Comparison of ENCODE assay signal across 8 mouse cellular contexts in the genomic region with DNA sequence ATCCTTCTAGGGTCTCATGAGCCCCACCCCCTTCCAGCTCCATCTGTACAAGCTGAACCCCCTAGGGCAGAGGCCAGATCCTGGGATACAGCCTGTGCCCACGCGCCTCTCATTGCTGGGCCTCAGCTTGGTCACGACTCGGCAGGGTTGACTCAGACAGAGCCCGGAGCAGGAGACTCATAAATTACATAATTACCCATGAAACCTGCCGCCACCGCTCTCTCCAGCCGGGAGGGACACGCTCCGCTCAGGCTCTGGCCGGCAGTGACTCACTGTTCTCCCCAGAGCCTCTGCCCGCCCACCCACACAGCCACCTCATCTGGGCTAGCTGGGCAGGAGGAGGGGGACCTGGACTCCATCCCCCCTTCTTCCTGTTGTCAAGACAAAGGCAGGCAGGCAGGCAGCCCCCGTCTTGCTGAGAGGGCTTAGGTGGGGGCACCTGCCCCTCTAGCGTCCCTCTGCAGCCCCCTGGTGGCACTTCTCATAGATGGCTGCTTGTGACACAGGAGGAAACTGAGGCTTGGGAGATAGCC.
DNase-seq lines count a peak whose midpoint lies in the region; ATAC-seq lines count a peak whose summit lies in the region.

No protein-coding gene starts in this region.

- peak overlapping the region; percentile 59; the same call in 1 of the 2 replicates for H3K9ac ChIP-seq in embryonic facial prominence, embryonic 13.5 days

- peak; percentile 43; the same call in 1 of the 2 replicates for ATAC-seq in embryonic facial prominence, embryonic 13.5 days (ENCODE audit: insufficient number of reproducible peaks, insufficient read depth, low FRiP score, low TSS enrichment, low read depth)
- no peak for ATAC-seq in monocyte, adult 5-6 weeks (replicated peaks; ENCODE audit: insufficient number of reproducible peaks, low FRiP score, low TSS enrichment, poor library complexity, severe bottlenecking)

- 0 out of 2 replicates have a peak, but pooled peaks cover 4% of the 10 kb centered on the region for H3K36me3 ChIP-seq in embryonic facial prominence, embryonic 13.5 days
- peaks cover 15% of the 10 kb centered on the region; the same call in 1 of the 2 replicates for H3K36me3 ChIP-seq in heart, embryonic 10.5 days

- peak overlapping the region; percentile 27 for H3K4me3 ChIP-seq in embryonic facial prominence, embryonic 13.5 days
- H3K4me3 ChIP-seq in heart, embryonic 10.5 days = peak overlapping the region; percentile 46

- H3K27ac ChIP-seq in embryonic facial prominence, embryonic 13.5 days = peak overlapping the region; percentile 40; the same call in 1 of the 2 replicates
- peak overlapping the region; percentile 80 for H3K27ac ChIP-seq in heart, embryonic 10.5 days

- H3K27me3 ChIP-seq in embryonic facial prominence, embryonic 13.5 days = peaks cover 5% of the 10 kb centered on the region; the same call in 1 of the 2 replicates
- no peaks in the 10 kb centered on the region for H3K27me3 ChIP-seq in heart, embryonic 10.5 days (ENCODE audit: insufficient read depth, poor library complexity, severe bottlenecking)

- no peaks in the 10 kb centered on the region for H3K9me3 ChIP-seq in embryonic facial prominence, embryonic 13.5 days
- no peaks in the 10 kb centered on the region for H3K9me3 ChIP-seq in heart, embryonic 10.5 days

- H3K4me2 ChIP-seq in embryonic facial prominence, embryonic 13.5 days = peak overlapping the region; percentile 54

- H3K4me1 ChIP-seq in embryonic facial prominence, embryonic 13.5 days = peaks cover 38% of the 10 kb centered on the region
- H3K4me1 ChIP-seq in heart, embryonic 10.5 days = peaks cover 36% of the 10 kb centered on the region

- WGBS in embryonic facial prominence, embryonic 13.5 days = 3% methylated on average over 14 of the region's 14 CpGs
- WGBS in heart, embryonic 10.5 days = 21% methylated on average over 14 of the region's 14 CpGs

- peak; percentile 94 for DNase-seq in 3T3-L1 (ENCODE audit: low read depth, low spot score)
- peak; percentile 80 for DNase-seq in adrenal gland, postnatal 25 days
- peak; percentile 73 for DNase-seq in heart, embryonic 10.5 days (ENCODE audit: low spot score)
- DNase-seq in kidney, postnatal 4 days = peak; percentile 57 to 76
- DNase-seq in lung, adult 18-20 months = peak; percentile 9 to 24
- peak; percentile 20 for DNase-seq in retina, adult 2 months (ENCODE audit: low read depth, low spot score)

Comparison
In these comparisons a context has a peak if more than half of its experiments do, and no peak if none do; other contexts are left out.
1. DNase-seq: peak in every context shown above with its lines; median percentile 94 in 3T3-L1; 80 in adrenal gland, postnatal 25 days; 73 in heart, embryonic 10.5 days; 66 in kidney, postnatal 4 days; 20 in retina, adult 2 months; 16 in lung, adult 18-20 months.